Mouse (Mus musculus): ENCODE measurements around the gene Gm16485. TPM values are rescaled to one million over a fixed set of nuclear protein-coding genes. Genes with fewer than 3 reads are reported as not detected.

Gm16485 gene
- not detected for polyA plus RNA-seq (2017; shearing (Covaris generic))

GRCm38 (mm10) chr9:8971491-8971890 is at the start of gene Gm16485:
Gene Gm16485, plus strand, starts transcription at chr9:8971791.

Other genes with a start within 250 kb of the Gm16485 start
- gene Pgr, start 72.0 kb upstream of the Gm16485 start, polyA plus RNA-seq (2017; shearing (Covaris generic)) = not detected